Mouse (Mus musculus) limb, embryonic 15.5 days (tissue): ENCODE measurements around the gene Oog4. TPM values are rescaled to one million over a fixed set of nuclear protein-coding genes. Genes with fewer than 3 reads are reported as not detected.
A peak's percentile ranks its signal among the peaks of the same experiment; 100 is the strongest.
"Not testable (repeated sequence)": the region's sequence is repeated elsewhere in the genome, so short reads cannot be mapped to it uniquely, and the experiment has no call there.

Experiments used
- ATAC-seq: fragments of 200-750 bp; cut with Nextera tagmentation; 2 replicates; pipeline ENCODE4 v1.8.0; 2017; ENCODE audit warnings: low read depth, moderate TSS enrichment; ENCODE audit not compliant: insufficient number of reproducible peaks, low FRiP score, low TSS enrichment
- H3K27ac ChIP-seq: fragments of 300-500 bp; sonication (generic); 2 replicates; pipeline ENCODE4 v1.5.1; 2015; ENCODE audit warnings: moderate library complexity, mild to moderate bottlenecking, inconsistent platforms
- H3K27me3 ChIP-seq: fragments of 300-500 bp; sonication (generic); 2 replicates; pipeline ENCODE4 v1.6.1; 2015; ENCODE audit warnings: inconsistent platforms
- H3K36me3 ChIP-seq: fragments of 300-500 bp; sonication (generic); 2 replicates; pipeline ENCODE4 v1.6.1; 2015; ENCODE audit warnings: inconsistent platforms
- H3K4me1 ChIP-seq: fragments of 300-500 bp; sonication (generic); 2 replicates; pipeline ENCODE4 v1.6.1; 2015; ENCODE audit warnings: inconsistent platforms
- H3K4me2 ChIP-seq: fragments of 300-500 bp; sonication (generic); 2 replicates; pipeline ENCODE4 v1.6.1; 2015; ENCODE audit warnings: mild to moderate bottlenecking, inconsistent platforms
- H3K4me3 ChIP-seq: fragments of 300-500 bp; sonication (generic); 2 replicates; pipeline ENCODE4 v1.5.1; 2015; ENCODE audit warnings: mild to moderate bottlenecking, inconsistent platforms
- H3K9ac ChIP-seq: fragments of 300-500 bp; sonication (generic); 2 replicates; pipeline ENCODE4 v1.6.1; 2015; ENCODE audit warnings: inconsistent platforms
- H3K9me3 ChIP-seq: fragments of 300-500 bp; sonication (generic); 2 replicates; pipeline ENCODE4 v1.6.1; 2016; ENCODE audit warnings: inconsistent platforms
- WGBS: fragments of 180-500 bp; shearing (Covaris S2); methylation state at CpG from one replicate; pipeline ENCODE4 v1.1.7; 2015; 5-methylcytosine and 5-hydroxymethylcytosine counted together
- polyA plus RNA-seq: library from polyadenylated mRNA; unstranded; fragments of >200 nt; fragmentation: Nextera tagmentation; extraction: Ambion mirVana; gene quantifications from 2 replicates; pipeline ENCODE4 v1.2.1, GENCODE M21; 2015

Gene Oog4
- polyA plus RNA-seq: not detected in 2 replicates

DNA sequence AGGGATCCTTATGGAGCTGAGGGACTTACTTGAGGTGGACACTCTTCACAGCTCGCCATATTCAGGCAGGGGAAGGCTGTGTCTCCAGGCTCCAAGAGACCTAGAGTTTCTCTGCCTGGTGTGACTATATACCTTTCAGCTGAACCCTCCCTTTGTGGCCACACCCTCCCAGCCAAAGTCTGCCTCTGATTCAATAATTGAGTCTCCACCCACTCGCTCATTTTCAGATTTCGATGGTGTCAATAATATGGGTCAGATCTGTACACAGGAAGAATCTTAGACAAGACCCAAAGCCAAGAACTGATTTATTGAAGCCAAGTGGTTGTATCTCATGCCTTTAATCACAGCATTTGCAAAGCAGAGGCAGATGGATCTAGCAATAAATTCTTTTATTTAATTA, at the start of gene Oog4:
Oog4 (minus strand) TSS at position 101 of the 400 bp plus-strand sequence.
- Histone ChIP-seq H3K27me3 (no peaks in the 10 kb centered on the region), H3K4me1 (no peaks in the 10 kb centered on the region), H3K4me3 (no peak within 1 kb of the TSS), H3K9me3 (no peaks in the 10 kb centered on the region), H3K36me3 (no peaks in the 10 kb centered on the region), H3K4me2 (no peak within 1 kb of the TSS), H3K9ac (no peak within 1 kb of the TSS), H3K27ac (no peak within 1 kb of the TSS)
- no peak for ATAC-seq
- 83% methylated on average over 3 of the region's 3 CpGs for WGBS

DNA sequence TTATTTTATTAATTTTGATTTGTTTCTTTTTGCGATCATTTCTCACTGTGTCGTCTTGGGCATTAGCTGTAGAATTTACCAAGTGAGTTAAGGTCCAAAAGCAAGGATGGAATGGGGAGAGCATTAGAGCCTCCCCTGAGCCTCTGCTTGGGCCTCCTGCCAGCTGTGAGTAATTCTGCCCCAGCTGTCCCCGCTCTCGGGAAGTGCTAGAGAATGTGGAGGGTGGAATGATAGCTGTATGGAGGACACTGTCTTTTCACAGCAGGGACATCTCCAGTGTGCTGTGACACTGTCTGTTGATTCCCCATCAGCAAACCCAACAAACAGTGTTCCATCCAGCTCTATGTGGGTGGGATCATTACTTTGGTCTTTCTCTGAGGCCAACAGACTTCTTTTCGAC, 23.4 kb downstream of the Oog4 start:
- not testable (repeated sequence) for H3K4me2 ChIP-seq, H3K27ac ChIP-seq, H3K36me3 ChIP-seq, H3K27me3 ChIP-seq, ATAC-seq, H3K9me3 ChIP-seq, H3K4me1 ChIP-seq, H3K9ac ChIP-seq, H3K4me3 ChIP-seq
- 50% methylated on average over 5 of the region's 5 CpGs for WGBS

DNA sequence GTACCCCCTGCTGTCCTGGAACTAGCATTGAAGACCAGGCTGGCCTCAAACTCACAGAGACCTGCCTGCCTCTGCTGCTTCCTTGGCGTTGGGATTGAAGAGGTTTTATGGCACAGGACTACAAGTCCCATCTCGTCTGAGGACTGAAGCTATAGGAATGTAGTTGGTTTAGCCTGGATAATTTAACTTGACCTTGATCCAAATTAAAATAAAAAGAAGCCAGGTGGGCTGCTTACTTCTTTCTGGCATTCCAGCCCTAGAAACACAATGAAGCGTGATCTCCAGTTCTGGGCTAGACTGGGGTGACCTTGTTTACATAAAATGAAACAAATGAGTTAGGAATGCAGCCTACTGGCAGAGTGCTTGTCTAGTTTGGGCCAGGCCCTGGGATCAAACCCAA, 36.0 kb downstream of the Oog4 start:
- H3K27me3 ChIP-seq: no peaks in the 10 kb centered on the region
- no peak overlapping the region for H3K27ac ChIP-seq
- H3K9ac ChIP-seq: no peak overlapping the region
- H3K4me1 ChIP-seq: 0 out of 2 replicates have a peak, but pooled peaks cover 4% of the 10 kb centered on the region
- ATAC-seq: no peak
- H3K4me3 ChIP-seq: no peak overlapping the region
- H3K36me3 ChIP-seq: peaks cover 48% of the 10 kb centered on the region
- no peak overlapping the region for H3K4me2 ChIP-seq
- no peaks in the 10 kb centered on the region for H3K9me3 ChIP-seq
- WGBS: 91% methylated on average over 3 of the region's 3 CpGs

DNA sequence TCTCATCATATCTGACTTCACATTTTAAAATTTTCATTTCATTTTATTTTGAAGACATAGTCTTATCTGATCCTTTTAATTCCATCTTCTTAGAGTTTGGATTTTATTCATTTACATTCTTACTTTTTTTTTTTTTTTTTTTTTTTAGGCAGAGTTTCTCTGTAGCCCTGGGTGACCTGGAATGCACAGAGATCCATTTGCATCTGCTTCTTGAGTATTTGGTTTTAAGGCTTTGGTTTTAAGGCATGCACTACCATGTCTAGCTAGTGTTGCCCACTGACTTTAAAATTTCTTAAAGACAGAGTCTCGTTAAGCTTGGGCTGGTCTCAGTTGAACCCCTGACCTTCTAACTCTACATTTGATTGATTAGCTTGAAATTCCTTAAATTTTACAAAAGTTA, 36.5 kb downstream of the Oog4 start:
- ATAC-seq: no peak
- no peak overlapping the region for H3K27ac ChIP-seq
- H3K9me3 ChIP-seq: no peaks in the 10 kb centered on the region
- H3K4me1 ChIP-seq: 0 out of 2 replicates have a peak, but pooled peaks cover 4% of the 10 kb centered on the region
- no peaks in the 10 kb centered on the region for H3K27me3 ChIP-seq
- peaks cover 43% of the 10 kb centered on the region for H3K36me3 ChIP-seq
- no peak overlapping the region for H3K4me2 ChIP-seq
- H3K9ac ChIP-seq: no peak overlapping the region
- WGBS: 100% methylated on average over 1 of the region's 1 CpGs
- H3K4me3 ChIP-seq: no peak overlapping the region

DNA sequence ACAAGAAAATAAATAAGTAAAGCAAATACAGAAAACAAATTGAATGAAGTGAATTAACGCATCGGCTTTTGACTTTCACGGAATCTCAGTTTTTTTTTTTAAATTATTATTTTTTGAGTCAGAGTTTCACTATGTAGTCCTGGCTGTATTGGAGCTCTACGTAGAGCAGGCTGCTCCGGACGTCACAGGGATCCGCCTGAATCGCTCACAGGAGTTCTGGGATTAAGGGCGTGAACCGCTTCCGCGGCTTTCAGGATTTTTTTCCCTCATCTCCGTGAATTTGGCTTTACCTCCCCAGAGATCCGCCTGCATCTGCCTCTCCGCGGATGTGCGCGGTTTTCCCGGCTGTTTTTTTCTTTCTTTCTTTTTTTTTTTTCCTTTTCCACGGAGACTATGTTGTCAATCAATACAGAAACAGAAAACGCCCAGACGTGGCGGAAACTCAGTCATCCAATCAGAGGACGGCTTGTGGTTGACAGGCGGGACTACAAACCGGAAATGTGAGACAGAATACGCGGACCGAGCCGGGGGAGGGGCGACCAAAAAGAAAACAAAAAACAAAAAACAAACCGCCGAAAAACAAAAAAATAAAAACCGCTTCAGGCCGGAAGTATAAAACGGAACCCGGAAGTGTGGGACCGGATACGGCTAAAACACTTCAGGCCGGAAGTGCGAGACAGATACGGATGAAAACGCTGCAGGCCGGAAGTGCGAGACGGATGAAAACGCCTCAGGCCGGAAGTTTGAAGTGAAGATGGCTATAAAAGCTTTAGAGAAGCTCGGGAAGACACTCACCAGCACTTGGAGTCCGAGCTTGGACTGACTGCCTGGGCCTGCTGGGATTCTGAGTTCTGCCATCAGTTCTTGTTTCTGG, 37.7 kb downstream of the Oog4 start, which contains the start of gene Pramef8:
Pramef8 (plus strand) TSS at position 208 of the 874 bp plus-strand sequence.
- peak within 1 kb of the TSS; percentile 63 for H3K4me3 ChIP-seq
- 0 out of 2 replicates have a peak within 1 kb of the TSS, but pooled peaks have one; percentile 33 for H3K9ac ChIP-seq
- H3K4me2 ChIP-seq: peak within 1 kb of the TSS; percentile 52
- H3K27me3 ChIP-seq: no peaks in the 10 kb centered on the region
- H3K4me1 ChIP-seq: 0 out of 2 replicates have a peak, but pooled peaks cover 4% of the 10 kb centered on the region
- ATAC-seq: peak; percentile 91
- H3K27ac ChIP-seq: peak within 1 kb of the TSS; percentile 92
- WGBS: under 1% methylated on average over 50 of the region's 50 CpGs
- H3K36me3 ChIP-seq: peaks cover 32% of the 10 kb centered on the region
- H3K9me3 ChIP-seq: no peaks in the 10 kb centered on the region

DNA sequence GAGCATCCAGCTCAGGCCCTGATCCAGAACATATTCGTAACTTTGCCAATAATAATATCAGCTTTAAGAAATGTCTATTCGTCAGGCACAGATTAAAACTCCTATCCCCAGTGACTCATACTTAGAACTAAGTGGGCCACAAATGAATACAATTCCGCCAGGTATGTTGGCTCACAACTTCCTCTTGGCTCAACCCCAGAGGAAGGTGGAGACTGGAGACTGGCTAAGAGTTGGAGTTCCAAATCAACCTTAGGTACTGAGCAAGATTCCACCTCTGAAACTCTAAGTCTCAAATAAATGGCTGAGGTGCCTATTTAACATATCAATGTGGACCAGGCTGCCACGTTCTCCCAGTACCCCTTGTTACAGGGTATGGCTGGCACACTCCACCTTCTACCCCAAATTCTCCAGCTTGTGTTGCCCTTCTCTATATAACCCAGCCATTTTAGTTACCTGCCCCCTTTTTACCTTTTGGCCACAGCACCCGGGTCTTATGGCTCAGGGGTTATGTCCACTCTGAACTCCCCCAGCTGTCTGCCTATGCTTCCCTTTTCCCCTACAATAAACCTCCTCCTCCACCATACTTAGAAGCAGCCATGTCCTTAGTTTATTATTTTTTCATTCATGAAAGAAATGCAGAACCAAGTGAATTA, 38.4 kb downstream of the Oog4 start:
- Histone ChIP-seq H3K4me1 (0 out of 2 replicates have a peak, but pooled peaks cover 4% of the 10 kb centered on the region), H3K9me3 (no peaks in the 10 kb centered on the region), H3K36me3 (peaks cover 24% of the 10 kb centered on the region), H3K27me3 (no peaks in the 10 kb centered on the region), H3K4me3 (peak overlapping the region; percentile 63), H3K4me2 (peak overlapping the region; percentile 52), H3K27ac (0 out of 2 replicates have a peak overlapping the region, but pooled peaks have one; percentile 9), H3K9ac (no peak overlapping the region)
- WGBS: 65% methylated on average over 5 of the region's 5 CpGs
- no peak for ATAC-seq

DNA sequence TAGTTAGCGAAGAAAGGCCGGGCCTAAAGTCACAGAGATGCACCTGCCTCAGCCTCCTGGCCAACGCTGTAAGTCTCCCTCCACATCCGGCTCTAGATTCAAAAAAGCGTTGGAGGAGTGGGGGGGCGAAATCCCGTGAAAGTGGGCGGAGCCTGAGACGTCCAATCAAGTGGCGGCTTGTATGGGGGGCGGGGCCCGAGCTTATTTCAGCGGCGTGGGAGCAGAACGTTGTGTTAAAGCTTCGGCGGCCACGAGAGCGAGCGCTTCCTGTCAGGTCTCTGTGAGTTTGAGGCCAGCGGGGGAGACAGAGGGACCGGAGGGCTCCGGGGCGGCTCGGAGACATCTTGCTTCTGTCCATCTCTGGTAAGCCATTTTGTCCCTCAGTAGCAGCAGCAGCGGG, 55.9 kb downstream of the Oog4 start, which contains the start of gene Pramel1:
Pramel1 (plus strand) TSS at position 248 of the 400 bp plus-strand sequence.
- H3K9me3 ChIP-seq: no peaks in the 10 kb centered on the region
- H3K27ac ChIP-seq: no peak within 1 kb of the TSS
- no peak within 1 kb of the TSS for H3K9ac ChIP-seq
- H3K27me3 ChIP-seq: no peaks in the 10 kb centered on the region
- H3K36me3 ChIP-seq: no peaks in the 10 kb centered on the region
- 80% methylated on average over 26 of the region's 26 CpGs for WGBS
- no peak within 1 kb of the TSS for H3K4me2 ChIP-seq
- no peak for ATAC-seq
- no peak within 1 kb of the TSS for H3K4me3 ChIP-seq
- no peaks in the 10 kb centered on the region for H3K4me1 ChIP-seq

DNA sequence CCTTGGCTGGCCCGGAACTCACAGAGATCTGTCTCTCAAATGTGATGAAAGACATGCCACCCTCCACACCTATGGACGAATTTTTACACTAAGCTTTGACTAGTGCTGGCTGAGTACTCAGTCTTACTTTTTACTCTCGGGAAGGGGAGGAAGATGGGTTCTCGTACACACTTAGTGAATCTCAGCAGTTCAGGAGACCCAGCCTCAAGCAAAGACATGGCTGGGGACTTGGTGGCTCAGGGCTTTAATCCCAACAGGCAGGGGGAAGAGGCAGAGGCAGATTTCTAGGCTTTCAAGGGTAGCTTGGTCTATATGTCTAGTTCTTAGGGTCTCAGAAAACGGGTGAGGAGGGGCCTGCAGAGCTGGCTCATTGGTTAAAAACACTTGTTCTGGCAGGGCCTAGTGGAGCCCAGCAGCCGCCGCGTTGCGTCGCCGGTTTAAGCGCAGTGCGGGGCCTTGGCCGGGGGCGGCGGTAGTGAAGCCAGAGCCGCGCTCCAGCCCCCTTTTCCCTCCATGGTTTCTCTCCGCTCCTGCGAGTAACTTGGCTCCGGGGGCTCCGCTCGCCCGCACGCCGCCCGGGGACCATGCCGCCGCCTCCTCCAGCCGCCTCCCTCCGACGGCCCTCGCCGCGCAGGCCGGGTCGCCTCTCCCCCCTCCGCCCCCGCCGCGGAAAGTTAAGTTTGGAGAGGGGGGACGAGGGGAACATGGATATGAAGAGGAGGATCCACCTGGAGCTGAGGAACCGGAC, 61.0 kb downstream of the Oog4 start:
- 0 out of 2 replicates have a peak, but pooled peaks have one; percentile 58 for ATAC-seq
- no peaks in the 10 kb centered on the region for H3K9me3 ChIP-seq
- H3K27ac ChIP-seq: no peak overlapping the region
- 0 out of 2 replicates have a peak overlapping the region, but pooled peaks have one; percentile 28 for H3K9ac ChIP-seq
- peak overlapping the region; percentile 44 for H3K4me3 ChIP-seq
- no peaks in the 10 kb centered on the region for H3K4me1 ChIP-seq
- 9% methylated on average over 37 of the region's 43 CpGs for WGBS
- H3K27me3 ChIP-seq: no peaks in the 10 kb centered on the region
- no peaks in the 10 kb centered on the region for H3K36me3 ChIP-seq
- peak overlapping the region; percentile 61 for H3K4me2 ChIP-seq

Other genes starting within 250 kb of the Oog4 start
- gene Prdm2, start 237.3 kb downstream of the Oog4 start, polyA plus RNA-seq: 14.9 and 16.1 TPM in 2 replicates
- 64.0 and 70.4 TPM in 2 replicates for gene Pdpn, start 150.8 kb downstream of the Oog4 start, polyA plus RNA-seq
- 0.99 and 1.9 TPM in 2 replicates for gene Lrrc38, start 100.6 kb downstream of the Oog4 start, polyA plus RNA-seq
- not detected in 2 replicates for gene Pramel1, start 55.9 kb downstream of the Oog4 start, polyA plus RNA-seq
- gene Pramef8, start 37.9 kb downstream of the Oog4 start, polyA plus RNA-seq: 19.8 and 20.0 TPM in 2 replicates
- not detected in 2 replicates for gene Gm13043, start 61.0 kb upstream of the Oog4 start, polyA plus RNA-seq
- not detected in 2 replicates for gene Gm13040, start 85.6 kb upstream of the Oog4 start, polyA plus RNA-seq
- not detected in 2 replicates for gene BC080695, start 101.4 kb upstream of the Oog4 start, polyA plus RNA-seq
- not detected in 2 replicates for gene Gm13057, start 101.4 kb upstream of the Oog4 start, polyA plus RNA-seq
- not detected in 2 replicates for gene Gm13083, start 164.7 kb upstream of the Oog4 start, polyA plus RNA-seq
- gene Gm13088, start 206.9 kb upstream of the Oog4 start, polyA plus RNA-seq: not detected in 2 replicates